Mouse (Mus musculus) embryonic facial prominence, embryonic 15.5 days (tissue): ENCODE measurements around the gene Tsga10. TPM values are rescaled to one million over a fixed set of nuclear protein-coding genes. Genes with fewer than 3 reads are reported as not detected.

Experiments
- ATAC-seq: fragments of 200-750 bp; cut with Nextera tagmentation; 2 replicates; pipeline ENCODE4 v1.8.0; 2017; ENCODE audit warnings: low read depth, moderate TSS enrichment; ENCODE audit not compliant: insufficient number of reproducible peaks, low FRiP score, low TSS enrichment
- H3K27ac ChIP-seq: fragments of 300-500 bp; sonication (generic); replicated peaks from 2 replicates; pipeline ENCODE4 v1.5.1; 2015; ENCODE audit warnings: mild to moderate bottlenecking, inconsistent platforms
- H3K27me3 ChIP-seq: fragments of 300-500 bp; sonication (generic); 2 replicates; pipeline ENCODE4 v1.6.1; 2015; ENCODE audit warnings: inconsistent platforms
- H3K36me3 ChIP-seq: fragments of 300-500 bp; sonication (generic); 2 replicates; pipeline ENCODE4 v1.6.1; 2015; ENCODE audit warnings: mild to moderate bottlenecking, inconsistent platforms
- H3K4me1 ChIP-seq: fragments of 300-500 bp; sonication (generic); 2 replicates; pipeline ENCODE4 v1.6.1; 2015; ENCODE audit warnings: inconsistent platforms
- H3K4me2 ChIP-seq: fragments of 300-500 bp; sonication (generic); replicated peaks from 2 replicates; pipeline ENCODE4 v1.6.1; 2015; ENCODE audit warnings: mild to moderate bottlenecking, inconsistent platforms
- H3K4me3 ChIP-seq: fragments of 300-500 bp; sonication (generic); replicated peaks from 2 replicates; pipeline ENCODE4 v1.5.1; 2015; ENCODE audit warnings: mild to moderate bottlenecking, inconsistent platforms
- H3K9ac ChIP-seq: fragments of 300-500 bp; sonication (generic); 2 replicates; pipeline ENCODE4 v1.6.1; 2015; ENCODE audit warnings: inconsistent platforms
- H3K9me3 ChIP-seq: fragments of 300-500 bp; sonication (generic); replicated peaks from 2 replicates; pipeline ENCODE4 v1.6.1; 2016; ENCODE audit warnings: inconsistent platforms
- WGBS: fragments of 180-500 bp; shearing (Covaris S2); methylation state at CpG from one replicate; pipeline ENCODE4 v1.1.7; 2015; 5-methylcytosine and 5-hydroxymethylcytosine counted together
- polyA plus RNA-seq: library from polyadenylated mRNA; unstranded; fragments of >200 nt; fragmentation: Nextera tagmentation; extraction: Ambion mirVana; gene quantifications from 2 replicates; pipeline ENCODE4 v1.2.1, GENCODE M21; 2015

Gene Tsga10
- polyA plus RNA-seq, 1 experiment from 2014 or later = 8.9 TPM

DNA sequence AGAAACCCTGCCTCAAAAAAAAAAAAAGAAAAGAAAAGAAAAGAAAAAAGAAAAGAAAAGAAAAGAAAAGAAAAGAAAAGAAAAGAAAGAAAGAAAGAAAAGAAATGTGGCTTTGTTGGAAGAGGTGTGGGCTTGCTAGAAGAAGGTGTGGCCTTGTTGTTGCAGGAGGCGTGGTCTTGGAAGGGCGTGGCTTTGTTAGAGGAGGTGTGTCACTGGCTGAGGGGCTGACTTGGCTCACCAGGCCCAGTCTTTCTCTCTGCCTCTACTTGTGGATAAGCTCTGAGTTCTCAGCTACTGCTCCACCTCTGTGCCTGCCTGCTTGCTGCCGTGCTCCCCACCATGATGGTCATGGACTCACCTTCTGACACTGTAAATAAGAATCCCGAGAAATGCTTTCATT is 129.2 kb downstream of the Tsga10 start:
- Histone ChIP-seq H3K9me3 (no peaks in the 10 kb centered on the region), H3K27ac (no peak overlapping the region), H3K9ac (no peak overlapping the region), H3K4me2 (no peak overlapping the region), H3K4me1 (no peaks in the 10 kb centered on the region), H3K36me3 (no peaks in the 10 kb centered on the region), H3K4me3 (no peak overlapping the region), H3K27me3 (no peaks in the 10 kb centered on the region)
- no peak for ATAC-seq
- 79% methylated on average over 4 of the region's 4 CpGs for WGBS

DNA sequence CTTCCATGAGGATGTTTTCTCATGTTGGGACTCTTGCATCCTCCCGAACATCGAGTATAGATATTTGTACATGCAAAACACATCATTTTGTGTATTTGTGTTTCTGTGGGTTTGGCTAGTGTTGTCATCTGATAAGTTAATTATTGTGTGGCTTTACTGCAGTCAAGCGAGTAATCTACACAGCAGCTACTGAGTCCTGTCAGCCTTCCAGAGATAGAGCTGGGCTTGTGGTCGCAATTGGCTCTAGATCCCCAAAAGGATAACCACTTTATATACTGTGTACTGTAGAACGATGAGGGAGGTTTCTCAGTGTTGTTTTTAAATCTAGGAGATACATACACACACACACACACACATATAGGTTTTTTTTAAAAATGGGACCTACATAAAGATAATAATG is 130.3 kb downstream of the Tsga10 start:
- Histone ChIP-seq H3K9me3 (no peaks in the 10 kb centered on the region), H3K4me3 (no peak overlapping the region), H3K4me1 (no peaks in the 10 kb centered on the region), H3K27me3 (no peaks in the 10 kb centered on the region), H3K27ac (no peak overlapping the region), H3K4me2 (no peak overlapping the region), H3K36me3 (no peaks in the 10 kb centered on the region), H3K9ac (no peak overlapping the region)
- ATAC-seq = no peak
- 82% methylated on average over 5 of the region's 5 CpGs for WGBS

DNA sequence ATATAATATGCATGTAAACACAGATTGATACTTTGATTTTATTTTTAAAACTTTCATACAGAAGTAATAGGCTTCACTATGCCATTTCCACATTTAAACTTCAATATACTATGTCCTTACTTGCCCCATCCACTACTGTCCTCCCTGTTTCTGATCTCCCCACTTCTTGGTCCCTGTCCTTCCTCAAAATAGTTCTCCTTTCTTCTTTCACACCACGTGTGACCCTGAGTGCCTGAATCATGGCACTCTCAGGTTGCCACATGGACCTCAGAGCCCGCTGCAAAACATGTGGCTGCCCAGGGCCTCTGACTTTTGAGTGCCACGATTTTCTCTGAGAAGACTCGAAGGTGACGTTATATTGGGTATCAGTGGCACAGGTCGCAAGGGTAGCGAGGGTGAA is 131.4 kb downstream of the Tsga10 start:
- H3K4me2 ChIP-seq = no peak overlapping the region
- no peak overlapping the region for H3K9ac ChIP-seq
- no peak overlapping the region for H3K4me3 ChIP-seq
- WGBS = 80% methylated on average over 7 of the region's 7 CpGs
- no peak overlapping the region for H3K27ac ChIP-seq
- H3K9me3 ChIP-seq = no peaks in the 10 kb centered on the region
- no peak for ATAC-seq
- H3K27me3 ChIP-seq = no peaks in the 10 kb centered on the region
- H3K4me1 ChIP-seq = no peaks in the 10 kb centered on the region
- no peaks in the 10 kb centered on the region for H3K36me3 ChIP-seq

DNA sequence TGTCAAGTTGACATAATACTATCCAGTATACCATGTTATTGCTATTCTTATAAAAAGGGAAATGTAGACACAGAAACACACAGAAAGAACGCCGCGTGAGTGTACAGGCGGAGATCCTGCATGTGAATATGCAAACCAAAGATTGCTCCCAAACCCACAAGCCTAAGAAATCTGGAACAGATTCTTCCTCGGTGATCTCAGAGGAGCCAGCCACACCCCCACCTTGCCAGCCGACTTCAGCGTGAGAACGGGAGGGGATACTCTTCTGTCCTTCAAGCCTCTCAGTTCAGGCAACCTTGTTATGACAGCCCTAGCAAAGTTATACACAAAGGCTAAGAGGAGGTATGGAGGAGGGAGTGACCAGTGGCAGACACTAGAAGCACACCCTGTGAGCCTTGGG is 136.9 kb downstream of the Tsga10 start:
- H3K4me1 ChIP-seq = peaks cover 3% of the 10 kb centered on the region; the same call in 1 of the 2 replicates
- H3K4me3 ChIP-seq = no peak overlapping the region
- 71% methylated on average over 8 of the region's 8 CpGs for whole genome bisulfite sequencing
- H3K36me3 ChIP-seq = no peaks in the 10 kb centered on the region
- H3K27ac ChIP-seq = no peak overlapping the region
- no peak for ATAC-seq
- no peak overlapping the region for H3K9ac ChIP-seq
- H3K9me3 ChIP-seq = no peaks in the 10 kb centered on the region
- no peaks in the 10 kb centered on the region for H3K27me3 ChIP-seq
- H3K4me2 ChIP-seq = no peak overlapping the region

DNA sequence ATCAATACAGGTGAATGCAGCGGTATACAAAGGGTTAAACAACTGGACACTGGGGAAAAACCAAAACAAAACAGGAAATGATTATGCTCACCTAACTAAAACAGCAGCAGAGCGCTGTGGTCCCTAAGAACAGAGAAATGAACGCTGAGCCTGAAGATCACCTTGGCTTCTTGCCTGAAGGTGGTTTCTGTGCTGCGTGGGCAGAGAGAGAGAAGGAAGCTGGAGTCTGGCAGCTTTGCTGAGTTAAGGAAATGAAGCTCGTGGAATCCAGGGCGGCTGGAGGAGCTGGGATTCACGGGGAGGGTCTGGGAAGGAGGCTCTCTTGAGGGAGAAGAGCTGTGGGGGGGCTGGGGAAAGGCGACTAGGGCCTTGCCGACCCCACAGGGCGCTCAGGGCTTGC is 138.2 kb downstream of the Tsga10 start:
- Histone ChIP-seq H3K36me3 (no peaks in the 10 kb centered on the region), H3K4me2 (no peak overlapping the region), H3K27ac (no peak overlapping the region), H3K4me1 (peaks cover 3% of the 10 kb centered on the region; the same call in 1 of the 2 replicates), H3K9ac (no peak overlapping the region), H3K4me3 (no peak overlapping the region), H3K9me3 (no peaks in the 10 kb centered on the region), H3K27me3 (no peaks in the 10 kb centered on the region)
- 49% methylated on average over 10 of the region's 10 CpGs for WGBS
- ATAC-seq = no peak

DNA sequence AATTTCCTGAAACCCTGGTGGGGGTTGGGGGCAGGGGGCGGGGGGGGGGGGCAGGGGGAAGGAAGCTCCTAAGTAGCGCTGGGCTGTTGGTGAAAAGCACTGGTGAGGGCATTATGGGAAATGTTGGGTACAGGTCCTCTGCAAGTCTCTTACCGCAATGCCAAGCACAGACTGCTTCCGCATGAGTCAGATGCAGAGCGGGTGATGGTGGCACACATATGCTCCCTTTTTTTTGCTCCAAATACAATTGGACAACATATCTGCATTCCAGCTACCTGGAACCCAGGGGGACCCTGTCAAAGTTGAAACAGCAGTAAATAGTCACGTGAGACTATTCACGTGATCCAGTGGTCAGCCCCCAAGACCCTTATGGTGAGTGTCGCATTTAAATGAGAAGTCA is 139.0 kb downstream of the Tsga10 start:
- H3K27me3 ChIP-seq = no peaks in the 10 kb centered on the region
- no peak overlapping the region for H3K4me3 ChIP-seq
- H3K9ac ChIP-seq = no peak overlapping the region
- no peaks in the 10 kb centered on the region for H3K9me3 ChIP-seq
- WGBS = 89% methylated on average over 8 of the region's 8 CpGs
- H3K36me3 ChIP-seq = no peaks in the 10 kb centered on the region
- ATAC-seq = no peak
- H3K27ac ChIP-seq = no peak overlapping the region
- peaks cover 3% of the 10 kb centered on the region; the same call in 1 of the 2 replicates for H3K4me1 ChIP-seq
- no peak overlapping the region for H3K4me2 ChIP-seq

DNA sequence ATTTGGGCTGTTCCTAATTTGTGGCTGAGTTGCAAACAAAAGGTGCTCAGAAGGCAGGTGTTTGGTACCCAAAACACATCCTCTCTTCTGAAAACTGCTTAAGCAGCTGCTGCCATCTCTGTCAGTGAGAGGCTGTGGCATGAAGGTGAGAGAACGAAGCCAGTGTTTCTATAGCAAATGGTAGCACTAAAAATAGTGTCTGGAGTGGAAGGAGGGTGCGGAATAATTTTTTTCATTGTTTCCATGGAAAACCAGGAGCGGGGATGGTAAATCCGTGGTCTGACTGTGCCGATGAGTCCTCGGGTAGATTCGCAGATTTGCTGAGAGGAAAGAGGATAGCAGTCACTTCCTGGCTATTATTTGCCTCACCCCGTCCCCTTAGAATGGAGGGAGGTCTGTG is 139.8 kb downstream of the Tsga10 start:
- no peak for ATAC-seq
- no peaks in the 10 kb centered on the region for H3K36me3 ChIP-seq
- H3K4me2 ChIP-seq = no peak overlapping the region
- no peak overlapping the region for H3K4me3 ChIP-seq
- H3K9me3 ChIP-seq = no peaks in the 10 kb centered on the region
- H3K9ac ChIP-seq = no peak overlapping the region
- H3K27ac ChIP-seq = no peak overlapping the region
- peaks cover 3% of the 10 kb centered on the region; the same call in 1 of the 2 replicates for H3K4me1 ChIP-seq
- WGBS = 70% methylated on average over 8 of the region's 8 CpGs
- no peaks in the 10 kb centered on the region for H3K27me3 ChIP-seq

DNA sequence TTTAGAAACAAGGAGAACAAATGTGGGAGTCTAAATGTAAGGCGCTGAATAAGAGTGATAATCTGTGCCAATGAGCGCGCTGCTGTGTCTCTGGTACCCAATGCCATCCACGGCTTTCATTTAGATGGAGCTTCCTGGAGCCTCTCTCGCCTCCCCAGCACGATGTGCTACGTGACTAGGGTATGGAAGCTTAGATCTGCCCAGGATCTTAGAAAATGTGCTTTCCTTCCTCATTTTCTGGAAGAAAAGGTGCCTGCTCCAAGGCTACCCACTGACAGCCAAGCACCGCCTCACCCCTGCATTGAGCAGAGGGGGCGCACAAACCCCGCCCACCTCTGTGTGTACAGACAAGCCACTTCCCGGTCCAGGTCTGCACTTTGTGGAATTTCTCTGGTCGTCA is 140.3 kb downstream of the Tsga10 start:
- 60% methylated on average over 12 of the region's 12 CpGs for WGBS
- Histone ChIP-seq H3K4me1 (peaks cover 3% of the 10 kb centered on the region; the same call in 1 of the 2 replicates), H3K4me3 (no peak overlapping the region), H3K9ac (no peak overlapping the region), H3K27ac (no peak overlapping the region), H3K36me3 (no peaks in the 10 kb centered on the region), H3K9me3 (no peaks in the 10 kb centered on the region), H3K4me2 (no peak overlapping the region), H3K27me3 (0 out of 2 replicates have a peak, but pooled peaks cover 4% of the 10 kb centered on the region)
- no peak for ATAC-seq

DNA sequence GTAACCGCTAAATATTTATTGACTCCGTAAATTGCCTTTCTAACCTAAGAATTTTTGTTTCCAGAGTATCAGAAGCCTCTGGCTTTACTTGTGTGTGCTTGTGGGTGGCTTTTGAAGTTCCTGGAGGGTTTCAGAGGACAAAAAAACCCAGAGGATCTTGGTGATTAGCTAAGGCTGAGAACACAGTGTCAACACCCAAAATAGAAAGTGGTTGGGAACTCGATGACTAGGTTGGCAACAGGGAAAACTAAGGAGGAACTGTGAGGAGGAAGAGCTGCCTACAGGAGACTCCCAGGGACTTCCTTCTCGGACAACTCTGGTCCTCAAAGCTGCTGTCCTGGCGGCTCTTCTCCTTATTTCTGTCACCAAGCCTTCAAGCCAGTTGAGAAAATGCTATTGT is 145.1 kb downstream of the Tsga10 start:
- Histone ChIP-seq H3K27me3 (0 out of 2 replicates have a peak, but pooled peaks cover 13% of the 10 kb centered on the region), H3K9ac (no peak overlapping the region), H3K4me3 (no peak overlapping the region), H3K27ac (0 out of 2 replicates have a peak overlapping the region, but pooled peaks have one; percentile 1), H3K36me3 (no peaks in the 10 kb centered on the region), H3K4me2 (no peak overlapping the region), H3K9me3 (no peaks in the 10 kb centered on the region), H3K4me1 (peaks cover 9% of the 10 kb centered on the region; the same call in 1 of the 2 replicates)
- no peak for ATAC-seq
- 55% methylated on average over 5 of the region's 5 CpGs for WGBS

DNA sequence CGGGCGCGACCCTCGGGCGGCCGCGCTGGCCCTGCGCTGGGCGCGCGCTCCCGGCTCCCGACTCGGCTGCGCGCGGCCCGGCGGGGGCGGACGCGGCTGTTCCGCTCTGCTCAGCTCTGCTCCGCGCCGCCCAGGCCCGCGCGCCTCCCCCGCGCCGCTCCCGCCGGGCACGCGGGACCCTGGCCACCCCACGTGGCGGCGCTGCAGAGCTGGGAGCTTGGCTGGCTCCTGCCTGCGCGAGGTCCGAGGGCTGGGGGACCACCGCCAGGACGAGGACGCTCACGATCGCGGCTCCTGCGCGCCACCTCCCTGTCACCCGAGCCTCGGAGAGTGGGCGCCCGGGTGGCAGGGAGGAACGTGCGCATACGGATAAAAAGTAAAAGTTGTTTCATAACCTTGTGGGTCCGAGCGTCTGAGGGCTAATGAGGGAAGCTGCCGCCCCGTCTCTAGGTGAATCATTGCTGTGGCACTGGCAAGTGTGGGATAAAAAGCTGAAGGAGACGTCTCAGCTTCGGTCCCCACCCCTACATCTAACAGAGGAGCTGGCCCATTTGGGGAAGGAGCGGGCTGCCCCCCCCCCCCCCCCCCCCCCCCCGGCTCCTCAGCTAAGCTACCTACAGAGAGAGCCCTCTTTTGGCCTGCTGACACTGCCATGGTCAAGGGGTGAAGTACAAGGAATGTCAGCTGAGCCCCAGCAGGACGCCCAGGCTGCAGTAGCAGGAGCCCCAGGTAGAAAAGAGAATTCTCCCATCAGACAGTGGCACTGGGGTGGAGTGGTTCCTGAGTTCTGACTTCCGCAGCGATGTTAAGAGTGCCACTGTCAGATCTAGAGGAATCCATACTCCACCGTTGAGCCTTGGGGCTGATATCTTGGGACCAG is 146.2 kb downstream of the Tsga10 start, which contains the start of gene 2010300C02Rik:
Gene 2010300C02Rik, minus strand, starts transcription at position 325 of the 880 bp plus-strand sequence.
- Histone ChIP-seq H3K4me1 (peaks cover 9% of the 10 kb centered on the region; the same call in 1 of the 2 replicates), H3K9me3 (no peaks in the 10 kb centered on the region), H3K27ac (peak within 1 kb of the TSS; percentile 7; the same call in 1 of the 2 replicates), H3K27me3 (0 out of 2 replicates have a peak, but pooled peaks cover 13% of the 10 kb centered on the region), H3K4me2 (peak within 1 kb of the TSS; percentile 99), H3K36me3 (no peaks in the 10 kb centered on the region), H3K9ac (peak within 1 kb of the TSS; percentile 37), H3K4me3 (peak within 1 kb of the TSS; percentile 62)
- WGBS = under 1% methylated on average over 56 of the region's 69 CpGs
- peak; percentile 82 for ATAC-seq

DNA sequence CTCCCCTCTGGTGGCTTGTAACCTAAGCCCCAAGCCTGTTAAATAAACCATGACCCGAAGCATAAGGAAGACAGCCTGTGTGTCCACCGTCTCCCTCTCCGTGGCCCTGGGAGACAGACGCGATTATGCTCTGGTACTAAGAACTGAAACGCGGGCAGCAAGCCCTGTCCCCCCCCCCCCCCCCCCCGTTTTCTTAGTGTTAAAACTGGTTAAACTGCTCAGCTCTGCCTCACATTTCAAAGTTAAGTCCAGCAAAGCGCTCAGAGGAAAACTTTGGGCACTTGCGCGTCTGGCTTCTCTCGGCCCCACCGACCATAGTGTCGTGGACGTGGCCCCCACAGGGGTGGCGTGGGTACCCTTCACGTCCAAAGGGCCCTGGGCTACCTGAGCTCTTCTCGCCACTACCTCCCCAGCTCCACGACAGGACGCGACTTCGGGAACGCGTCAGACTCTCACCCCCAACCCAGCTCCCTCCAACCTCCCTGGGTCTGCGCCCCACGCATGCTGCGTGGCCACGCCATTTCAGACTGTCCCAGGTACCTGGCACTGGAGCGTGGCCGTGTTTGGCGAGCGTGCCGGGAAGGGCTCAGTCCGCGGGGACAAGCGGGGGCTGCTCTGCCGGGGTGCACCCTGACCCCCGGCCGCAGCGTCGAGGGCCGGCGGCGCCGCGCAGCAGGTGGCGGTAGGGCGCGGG is 147.1 kb downstream of the Tsga10 start:
- ATAC-seq = peak; percentile 61
- no peaks in the 10 kb centered on the region for H3K9me3 ChIP-seq
- WGBS = 2% methylated on average over 48 of the region's 49 CpGs

More for the DNA sequence above, 147.1 kb downstream of the Tsga10 start:
- Histone ChIP-seq H3K36me3 (no peaks in the 10 kb centered on the region), H3K9ac (peak overlapping the region; percentile 37), H3K4me1 (peaks cover 9% of the 10 kb centered on the region; the same call in 1 of the 2 replicates), H3K27me3 (0 out of 2 replicates have a peak, but pooled peaks cover 13% of the 10 kb centered on the region), H3K4me2 (peak overlapping the region; percentile 99), H3K4me3 (peak overlapping the region; percentile 62), H3K27ac (no peak overlapping the region; the same call in 1 of the 2 replicates)
